Mouse (Mus musculus) E14TG2a.4 (cell line): ENCODE measurements around the gene Hist1h2ak.

Experiments
- CTCF ChIP-seq: conservative IDR thresholded peaks from 2 replicates; pipeline ENCODE4 v1.5.1; 2014; ENCODE audit warnings: low read length
- POU5F1 ChIP-seq: IDR thresholded peaks from 2 replicates; pipeline ENCODE4 v1.6.1; 2014; ENCODE audit warnings: low read length, borderline replicate concordance

GRCm38 (mm10) chr13:21781021-21781555 lies 27.5 kb upstream of the Hist1h2ak start:
- TF ChIP-seq CTCF (no peak), POU5F1 (no peak)
